Mouse (Mus musculus) myocyte (in vitro differentiated cells): Measurements from ENCODE around the gene Ppp1r1a. TPM values are rescaled to one million over a fixed set of nuclear protein-coding genes. Genes with fewer than 3 reads are reported as not detected.
A peak's percentile ranks its signal among the peaks of the same experiment; 100 is the strongest.

Source experiments
- H3K27me3 ChIP-seq: one replicate; pipeline ENCODE4 v1.6.1; 2011; ENCODE audit not compliant: control insufficient read depth, insufficient read depth, insufficient read length
- H3K36me3 ChIP-seq: one replicate; pipeline ENCODE4 v1.6.1; 2011; ENCODE audit not compliant: control insufficient read depth, insufficient read depth
- H3K4me2 ChIP-seq: one replicate; pipeline ENCODE4 v1.6.1; 2011; ENCODE audit warnings: low read depth, control low read depth
- H3K4me3 ChIP-seq: one replicate; pipeline ENCODE4 v1.5.1; 2011; ENCODE audit warnings: mild to moderate bottlenecking, control low read depth, moderate library complexity
- H3K79me2 ChIP-seq: one replicate; pipeline ENCODE4 v1.6.1; 2011; ENCODE audit not compliant: control insufficient read depth, insufficient read depth
- H3ac ChIP-seq: one replicate; pipeline ENCODE4 v1.6.1; 2011; ENCODE audit not compliant: control insufficient read depth, insufficient read length
- CEBPB ChIP-seq: IDR thresholded peaks from 2 replicates; pipeline ENCODE4 v1.6.1; 2011; ENCODE audit warnings: mild to moderate bottlenecking, moderate library complexity; ENCODE audit not compliant: poor library complexity, insufficient read depth, severe bottlenecking
- E2F4 ChIP-seq: IDR thresholded peaks from one replicate; pipeline ENCODE4 v1.6.1; 2011; ENCODE audit warnings: mild to moderate bottlenecking, control low read depth, moderate library complexity; ENCODE audit not compliant: insufficient read depth
- MAX ChIP-seq: IDR thresholded peaks from one replicate; pipeline ENCODE4 v1.6.1; 2011; ENCODE audit warnings: low read depth, mild to moderate bottlenecking, control low read depth
- MYOD1 ChIP-seq, 3 experiments: IDR thresholded peaks; one replicate each; pipeline ENCODE4 v1.6.1; 2011; ENCODE audit warnings: control low read depth in 2 of 3, low read depth in 2 of 3, mild to moderate bottlenecking in 2 of 3, moderate library complexity in 1 of 3; ENCODE audit not compliant: insufficient read length in 2 of 3, control insufficient read depth in 1 of 3
- MYOG ChIP-seq, 3 experiments: IDR thresholded peaks; one replicate each; pipeline ENCODE4 v1.6.1; 2011; ENCODE audit warnings: control low read depth in 2 of 3, low read depth in 2 of 3, mild to moderate bottlenecking in 2 of 3; ENCODE audit not compliant: insufficient read length in 2 of 3, control insufficient read depth in 1 of 3, insufficient read depth in 1 of 3
- POLR2A ChIP-seq: IDR thresholded peaks from one replicate; pipeline ENCODE4 v1.6.1; 2011; ENCODE audit warnings: low read depth, mild to moderate bottlenecking, control low read depth, moderate library complexity; ENCODE audit not compliant: insufficient read length
- POLR2AphosphoS2 ChIP-seq: IDR thresholded peaks from one replicate; pipeline ENCODE4 v1.6.1; 2011; ENCODE audit warnings: low read depth, control low read depth; ENCODE audit not compliant: insufficient read length
- REST ChIP-seq: IDR thresholded peaks from one replicate; pipeline ENCODE4 v1.6.1; 2011; ENCODE audit warnings: mild to moderate bottlenecking, control low read depth, moderate library complexity; ENCODE audit not compliant: insufficient read depth, insufficient read length
- SRF ChIP-seq: IDR thresholded peaks from one replicate; pipeline ENCODE4 v1.6.1; 2011; ENCODE audit warnings: low read depth; ENCODE audit not compliant: control insufficient read depth, insufficient read length
- TCF12 ChIP-seq: IDR thresholded peaks from one replicate; pipeline ENCODE4 v1.6.1; 2011; ENCODE audit warnings: mild to moderate bottlenecking, control low read depth; ENCODE audit not compliant: poor library complexity, insufficient read depth, severe bottlenecking
- TCF3 ChIP-seq: IDR thresholded peaks from one replicate; pipeline ENCODE4 v1.6.1; 2011; ENCODE audit warnings: low read depth, control low read depth; ENCODE audit not compliant: insufficient read length
- USF1 ChIP-seq: IDR thresholded peaks from one replicate; pipeline ENCODE4 v1.6.1; 2011; ENCODE audit warnings: low read depth, mild to moderate bottlenecking, control low read depth, moderate library complexity
- polyA plus RNA-seq: library from polyadenylated mRNA; unstranded; fragments of >200 nt; fragmentation: generic; extraction: Trizol; gene quantifications from one replicate; pipeline ENCODE4 v1.2.1, GENCODE M21; 2012; ENCODE audit warnings: missing spikeins

Gene Ppp1r1a
- not detected for polyA plus RNA-seq

- H3K27me3 ChIP-seq: peaks cover 74% of the 10 kb centered on the region
- no peak for TF ChIP-seq MAX
- TF ChIP-seq SRF: no peak
- TF ChIP-seq MYOG (IDR thresholded peaks at IDR 0.05; ENCODE audit: control insufficient read depth in 1 of 3, insufficient read depth in 1 of 3, insufficient read length in 2 of 3, low read depth in 2 of 3): no peak
- TF ChIP-seq MYOD1 (IDR thresholded peaks at IDR 0.05; ENCODE audit: control insufficient read depth in 1 of 3, insufficient read length in 2 of 3, low read depth in 2 of 3): no peak
- no peak for TF ChIP-seq TCF12
- no peak for TF ChIP-seq TCF3
- TF ChIP-seq POLR2AphosphoS2: no peak
- no peak for TF ChIP-seq USF1
- H3ac ChIP-seq: no peak within 1 kb of the TSS
- no peak within 1 kb of the TSS for H3K4me3 ChIP-seq
- H3K79me2 ChIP-seq: no peaks in the 10 kb centered on the region
- peak within 1 kb of the TSS; percentile 4 for H3K4me2 ChIP-seq
- no peaks in the 10 kb centered on the region for H3K36me3 ChIP-seq
Measured at GRCm38 (mm10) chr15:103537822-103538213, at the start of gene Ppp1r1a. Ppp1r1a (minus strand) TSS chr15:103538003.

- TF ChIP-seq USF1: no peak
- TF ChIP-seq MYOD1 (IDR thresholded peaks at IDR 0.05; ENCODE audit: control insufficient read depth in 1 of 3, insufficient read length in 2 of 3, low read depth in 2 of 3): no peak
- TF ChIP-seq SRF: no peak
- TF ChIP-seq TCF12: no peak
- TF ChIP-seq TCF3: no peak
- no peak for TF ChIP-seq POLR2AphosphoS2
- no peak for TF ChIP-seq REST
- TF ChIP-seq MYOG (IDR thresholded peaks at IDR 0.05; ENCODE audit: control insufficient read depth in 1 of 3, insufficient read depth in 1 of 3, insufficient read length in 2 of 3, low read depth in 2 of 3): no peak
- no peak for TF ChIP-seq E2F4
- H3K27me3 ChIP-seq: no peaks in the 10 kb centered on the region
Measured at GRCm38 (mm10) chr15:103585876-103586275, 48.1 kb upstream of the Ppp1r1a start.

GRCm38 (mm10) chr15:103564981-103565380 lies 27.2 kb upstream of the Ppp1r1a start, which contains the start of gene Glycam1:
Glycam1 (minus strand) TSS chr15:103565081.
- H3ac ChIP-seq: no peak within 1 kb of the TSS
- no peak for TF ChIP-seq REST
- TF ChIP-seq MYOG (IDR thresholded peaks at IDR 0.05; ENCODE audit: control insufficient read depth in 1 of 3, insufficient read depth in 1 of 3, insufficient read length in 2 of 3, low read depth in 2 of 3): no peak
- TF ChIP-seq POLR2A: no peak
- no peak for TF ChIP-seq TCF12
- TF ChIP-seq TCF3: no peak
- TF ChIP-seq MYOD1 (IDR thresholded peaks at IDR 0.05; ENCODE audit: control insufficient read depth in 1 of 3, insufficient read length in 2 of 3, low read depth in 2 of 3): no peak
- TF ChIP-seq POLR2AphosphoS2: no peak
- no peak within 1 kb of the TSS for H3K4me3 ChIP-seq
- no peak within 1 kb of the TSS for H3K4me2 ChIP-seq
- H3K79me2 ChIP-seq: no peaks in the 10 kb centered on the region
- no peaks in the 10 kb centered on the region for H3K27me3 ChIP-seq
- H3K36me3 ChIP-seq: no peaks in the 10 kb centered on the region

More at GRCm38 (mm10) chr15:103585876-103586275, 48.1 kb upstream of the Ppp1r1a start:
- Histone ChIP-seq H3K36me3 (no peaks in the 10 kb centered on the region), H3K4me2 (no peak overlapping the region), H3K4me3 (no peak overlapping the region), H3K79me2 (no peaks in the 10 kb centered on the region), H3ac (no peak overlapping the region)

GRCm38 (mm10) chr15:103552096-103552690 lies 14.4 kb upstream of the Ppp1r1a start:
- H3K27me3 ChIP-seq: peaks cover 10% of the 10 kb centered on the region
- H3K4me2 ChIP-seq: no peak overlapping the region
- TF ChIP-seq MYOG (IDR thresholded peaks at IDR 0.05; ENCODE audit: control insufficient read depth in 1 of 3, insufficient read depth in 1 of 3, insufficient read length in 2 of 3, low read depth in 2 of 3) (no peak), TCF3 (no peak), E2F4 (no peak), SRF (no peak), USF1 (no peak), REST (no peak)
- H3K36me3 ChIP-seq: no peaks in the 10 kb centered on the region
- no peaks in the 10 kb centered on the region for H3K79me2 ChIP-seq
- H3ac ChIP-seq: no peak overlapping the region
- H3K4me3 ChIP-seq: no peak overlapping the region

GRCm38 (mm10) chr15:103551053-103551452 lies 13.2 kb upstream of the Ppp1r1a start:
- H3K79me2 ChIP-seq: no peaks in the 10 kb centered on the region
- H3K4me3 ChIP-seq: no peak overlapping the region
- H3K27me3 ChIP-seq: peaks cover 11% of the 10 kb centered on the region
- H3K4me2 ChIP-seq: no peak overlapping the region
- TF ChIP-seq CEBPB: no peak
- peak in 2 of 3 experiments; percentile 38 to 77 for TF ChIP-seq MYOD1 (IDR thresholded peaks at IDR 0.05; ENCODE audit: control insufficient read depth in 1 of 3, insufficient read length in 2 of 3, low read depth in 2 of 3)
- peak in 2 of 3 experiments; percentile 36 for TF ChIP-seq MYOG (IDR thresholded peaks at IDR 0.05; ENCODE audit: control insufficient read depth in 1 of 3, insufficient read depth in 1 of 3, insufficient read length in 2 of 3, low read depth in 2 of 3)
- no peaks in the 10 kb centered on the region for H3K36me3 ChIP-seq
- H3ac ChIP-seq: no peak overlapping the region
